Mouse (Mus musculus): ENCODE results near the gene Alk. TPM values are rescaled to one million over a fixed set of nuclear protein-coding genes. Genes with fewer than 3 reads are reported as not detected.

Alk gene
- polyA plus RNA-seq, 1 experiment from 2014 or later = 0.39 TPM

- Histone ChIP-seq H3K9me3 (replicated peaks; ENCODE audit: control insufficient read depth, low read length) (no peaks in the 10 kb centered on the region), H3K4me2 (peak overlapping the region; percentile 86), H3K9ac (ENCODE audit: low read depth, low read length) (no peak overlapping the region), H3K36me3 (ENCODE audit: control insufficient read depth, insufficient read depth, low read length) (no peaks in the 10 kb centered on the region), H3K27ac (ENCODE audit: low read depth, low read length) (no peak overlapping the region), H3K4me3 (ENCODE audit: low read depth, low read length) (peak overlapping the region; percentile 53), H3K27me3 (ENCODE audit: control insufficient read depth, insufficient read depth, low read length) (peaks cover 29% of the 10 kb centered on the region), H3K4me1 (ENCODE audit: control insufficient read depth, insufficient read depth, low read length) (no peaks in the 10 kb centered on the region; the same call in 1 of the 2 replicates)
- peak; percentile 71 for ATAC-seq (replicated peaks; ENCODE audit: insufficient number of reproducible peaks, low FRiP score, low TSS enrichment)
- WGBS (ENCODE audit: insufficient replicate concordance) = 2% methylated on average over 40 of the region's 40 CpGs
These were observed 1.1 kb downstream of the Alk start for GRCm38 (mm10) chr17:72603118-72603885.

GRCm38 (mm10) chr17:72600806-72601205 is 3.6 kb downstream of the Alk start:
- H3K9ac ChIP-seq (ENCODE audit: low read depth, low read length) = no peak overlapping the region
- no peak overlapping the region for H3K4me3 ChIP-seq (ENCODE audit: low read depth, low read length)
- ATAC-seq (replicated peaks; ENCODE audit: insufficient number of reproducible peaks, low FRiP score, low TSS enrichment) = no peak
- 81% methylated on average over 5 of the region's 5 CpGs for WGBS (ENCODE audit: insufficient replicate concordance)
- H3K27me3 ChIP-seq (ENCODE audit: control insufficient read depth, insufficient read depth, low read length) = peaks cover 29% of the 10 kb centered on the region
- no peak overlapping the region for H3K27ac ChIP-seq (ENCODE audit: low read depth, low read length)
- H3K4me1 ChIP-seq (ENCODE audit: control insufficient read depth, insufficient read depth, low read length) = no peaks in the 10 kb centered on the region; the same call in 1 of the 2 replicates
- H3K4me2 ChIP-seq = no peak overlapping the region
- H3K9me3 ChIP-seq (replicated peaks; ENCODE audit: control insufficient read depth, low read length) = no peaks in the 10 kb centered on the region
- H3K36me3 ChIP-seq (ENCODE audit: control insufficient read depth, insufficient read depth, low read length) = no peaks in the 10 kb centered on the region

- no peaks in the 10 kb centered on the region for H3K9me3 ChIP-seq (replicated peaks; ENCODE audit: control insufficient read depth, low read length)
- H3K4me1 ChIP-seq (ENCODE audit: control insufficient read depth, insufficient read depth, low read length) = no peaks in the 10 kb centered on the region
- no peak overlapping the region for H3K4me2 ChIP-seq
- WGBS (ENCODE audit: insufficient replicate concordance) = 67% methylated on average over 3 of the region's 3 CpGs
- H3K27me3 ChIP-seq (ENCODE audit: control insufficient read depth, insufficient read depth, low read length) = no peaks in the 10 kb centered on the region
- H3K27ac ChIP-seq (ENCODE audit: low read depth, low read length) = no peak overlapping the region
- ATAC-seq (replicated peaks; ENCODE audit: insufficient number of reproducible peaks, low FRiP score, low TSS enrichment) = no peak
- no peak overlapping the region for H3K4me3 ChIP-seq (ENCODE audit: low read depth, low read length)
- H3K9ac ChIP-seq (ENCODE audit: low read depth, low read length) = no peak overlapping the region
- H3K36me3 ChIP-seq (ENCODE audit: control insufficient read depth, insufficient read depth, low read length) = no peaks in the 10 kb centered on the region
These were observed 16.8 kb downstream of the Alk start for GRCm38 (mm10) chr17:72587671-72588070.

- H3K9ac ChIP-seq (ENCODE audit: low read depth, low read length) = no peak overlapping the region
- H3K27ac ChIP-seq (ENCODE audit: low read depth, low read length) = no peak overlapping the region
- no peak overlapping the region for H3K4me2 ChIP-seq
- no peak for ATAC-seq (replicated peaks; ENCODE audit: insufficient number of reproducible peaks, low FRiP score, low TSS enrichment)
- no peak overlapping the region for H3K4me3 ChIP-seq (ENCODE audit: low read depth, low read length)
- WGBS (ENCODE audit: insufficient replicate concordance) = 69% methylated on average over 4 of the region's 4 CpGs
- H3K9me3 ChIP-seq (replicated peaks; ENCODE audit: control insufficient read depth, low read length) = no peaks in the 10 kb centered on the region
- H3K4me1 ChIP-seq (ENCODE audit: control insufficient read depth, insufficient read depth, low read length) = no peaks in the 10 kb centered on the region
- no peaks in the 10 kb centered on the region for H3K36me3 ChIP-seq (ENCODE audit: control insufficient read depth, insufficient read depth, low read length)
- no peaks in the 10 kb centered on the region for H3K27me3 ChIP-seq (ENCODE audit: control insufficient read depth, insufficient read depth, low read length)
These were observed 24.3 kb downstream of the Alk start for GRCm38 (mm10) chr17:72580142-72580541.

GRCm38 (mm10) chr17:72579321-72579720 is 25.1 kb downstream of the Alk start:
- Histone ChIP-seq H3K27me3 (ENCODE audit: control insufficient read depth, insufficient read depth, low read length) (no peaks in the 10 kb centered on the region), H3K4me2 (no peak overlapping the region), H3K36me3 (ENCODE audit: control insufficient read depth, insufficient read depth, low read length) (no peaks in the 10 kb centered on the region), H3K4me3 (ENCODE audit: low read depth, low read length) (no peak overlapping the region), H3K4me1 (ENCODE audit: control insufficient read depth, insufficient read depth, low read length) (no peaks in the 10 kb centered on the region), H3K27ac (ENCODE audit: low read depth, low read length) (no peak overlapping the region), H3K9ac (ENCODE audit: low read depth, low read length) (no peak overlapping the region), H3K9me3 (replicated peaks; ENCODE audit: control insufficient read depth, low read length) (no peaks in the 10 kb centered on the region)
- WGBS (ENCODE audit: insufficient replicate concordance) = 88% methylated on average over 9 of the region's 9 CpGs
- no peak for ATAC-seq (replicated peaks; ENCODE audit: insufficient number of reproducible peaks, low FRiP score, low TSS enrichment)

- no peak overlapping the region for H3K4me2 ChIP-seq
- H3K27me3 ChIP-seq (ENCODE audit: control insufficient read depth, insufficient read depth, low read length) = no peaks in the 10 kb centered on the region
- no peaks in the 10 kb centered on the region for H3K36me3 ChIP-seq (ENCODE audit: control insufficient read depth, insufficient read depth, low read length)
- no peaks in the 10 kb centered on the region for H3K4me1 ChIP-seq (ENCODE audit: control insufficient read depth, insufficient read depth, low read length)
- no peak overlapping the region for H3K27ac ChIP-seq (ENCODE audit: low read depth, low read length)
- 69% methylated on average over 2 of the region's 2 CpGs for WGBS (ENCODE audit: insufficient replicate concordance)
- H3K9me3 ChIP-seq (replicated peaks; ENCODE audit: control insufficient read depth, low read length) = no peaks in the 10 kb centered on the region
- ATAC-seq (replicated peaks; ENCODE audit: insufficient number of reproducible peaks, low FRiP score, low TSS enrichment) = no peak
- H3K4me3 ChIP-seq (ENCODE audit: low read depth, low read length) = no peak overlapping the region
- no peak overlapping the region for H3K9ac ChIP-seq (ENCODE audit: low read depth, low read length)
These were observed 33.0 kb downstream of the Alk start for GRCm38 (mm10) chr17:72571379-72571778.

- Histone ChIP-seq H3K4me3 (ENCODE audit: low read depth, low read length) (no peak overlapping the region), H3K27ac (ENCODE audit: low read depth, low read length) (no peak overlapping the region), H3K9me3 (replicated peaks; ENCODE audit: control insufficient read depth, low read length) (no peaks in the 10 kb centered on the region), H3K4me2 (no peak overlapping the region), H3K36me3 (ENCODE audit: control insufficient read depth, insufficient read depth, low read length) (no peaks in the 10 kb centered on the region), H3K27me3 (ENCODE audit: control insufficient read depth, insufficient read depth, low read length) (no peaks in the 10 kb centered on the region), H3K4me1 (ENCODE audit: control insufficient read depth, insufficient read depth, low read length) (no peaks in the 10 kb centered on the region), H3K9ac (ENCODE audit: low read depth, low read length) (no peak overlapping the region)
- 68% methylated on average over 10 of the region's 10 CpGs for WGBS (ENCODE audit: insufficient replicate concordance)
- ATAC-seq (replicated peaks; ENCODE audit: insufficient number of reproducible peaks, low FRiP score, low TSS enrichment) = no peak
These were observed 34.9 kb downstream of the Alk start for GRCm38 (mm10) chr17:72569491-72569890.

- no peak overlapping the region for H3K9ac ChIP-seq (ENCODE audit: low read depth, low read length)
- no peak for ATAC-seq (replicated peaks; ENCODE audit: insufficient number of reproducible peaks, low FRiP score, low TSS enrichment)
- no peaks in the 10 kb centered on the region for H3K36me3 ChIP-seq (ENCODE audit: control insufficient read depth, insufficient read depth, low read length)
- H3K4me1 ChIP-seq (ENCODE audit: control insufficient read depth, insufficient read depth, low read length) = no peaks in the 10 kb centered on the region
- H3K27me3 ChIP-seq (ENCODE audit: control insufficient read depth, insufficient read depth, low read length) = no peaks in the 10 kb centered on the region
- WGBS (ENCODE audit: insufficient replicate concordance) = 70% methylated on average over 5 of the region's 5 CpGs
- H3K4me3 ChIP-seq (ENCODE audit: low read depth, low read length) = no peak overlapping the region
- H3K4me2 ChIP-seq = no peak overlapping the region
- H3K27ac ChIP-seq (ENCODE audit: low read depth, low read length) = no peak overlapping the region
- H3K9me3 ChIP-seq (replicated peaks; ENCODE audit: control insufficient read depth, low read length) = no peaks in the 10 kb centered on the region
These were observed 41.0 kb downstream of the Alk start for GRCm38 (mm10) chr17:72563423-72563822.

- WGBS (ENCODE audit: insufficient replicate concordance) = 65% methylated on average over 3 of the region's 3 CpGs
These were observed 43.0 kb downstream of the Alk start for GRCm38 (mm10) chr17:72561471-72561870.

More at GRCm38 (mm10) chr17:72561471-72561870, 43.0 kb downstream of the Alk start:
- H3K9me3 ChIP-seq (replicated peaks; ENCODE audit: control insufficient read depth, low read length) = no peaks in the 10 kb centered on the region
- no peaks in the 10 kb centered on the region for H3K27me3 ChIP-seq (ENCODE audit: control insufficient read depth, insufficient read depth, low read length)
- H3K4me3 ChIP-seq (ENCODE audit: low read depth, low read length) = no peak overlapping the region
- H3K9ac ChIP-seq (ENCODE audit: low read depth, low read length) = no peak overlapping the region
- H3K27ac ChIP-seq (ENCODE audit: low read depth, low read length) = no peak overlapping the region
- H3K4me2 ChIP-seq = no peak overlapping the region
- H3K36me3 ChIP-seq (ENCODE audit: control insufficient read depth, insufficient read depth, low read length) = no peaks in the 10 kb centered on the region
- ATAC-seq (replicated peaks; ENCODE audit: insufficient number of reproducible peaks, low FRiP score, low TSS enrichment) = no peak
- no peaks in the 10 kb centered on the region for H3K4me1 ChIP-seq (ENCODE audit: control insufficient read depth, insufficient read depth, low read length)

Measured in heart, embryonic 11.5 days (tissue).